In the genomic region with DNA sequence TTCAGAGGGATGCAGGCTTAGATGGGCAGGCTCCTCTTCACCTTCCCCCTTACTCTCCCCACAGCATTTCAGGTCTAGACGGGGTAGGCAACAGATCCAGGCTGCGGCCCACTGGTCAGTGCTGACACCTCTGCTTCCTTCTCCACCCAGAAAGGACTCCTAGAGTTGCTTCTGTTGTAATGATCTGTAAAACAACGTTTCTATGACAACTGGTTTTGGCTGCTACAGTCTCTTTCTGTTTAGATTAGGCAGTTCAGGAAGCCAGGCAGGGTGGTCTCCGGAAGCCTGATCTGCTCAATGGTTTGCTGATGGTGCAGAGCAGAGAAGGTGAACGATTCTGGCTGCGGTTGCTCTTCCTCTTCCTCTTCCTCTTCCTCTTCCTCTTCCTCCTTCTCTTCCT, we compare ENCODE assay signal across 12 mouse cellular contexts. TPM values are rescaled to one million over a fixed set of nuclear protein-coding genes. Genes with fewer than 3 reads are reported as not detected.
DNase-seq lines count a peak whose midpoint lies in the region; ATAC-seq and TF ChIP-seq lines count a peak whose summit lies in the region.
"Had no signal": no experiment of that assay in that cellular context is flagged by ENCODE, and none has a peak within 500 bp of the region (broad histone marks: within the 10 kb centered on the region; RNA-seq: fewer than 3 reads in every experiment).

No protein-coding gene starts in this region.

- H3K4me2 ChIP-seq in kidney, embryonic 15.5 days: no peak overlapping the region
- H3K4me2 ChIP-seq in lung, postnatal 0 days (replicated peaks; ENCODE audit: low read depth, low read length): no peak overlapping the region
- no peak overlapping the region for H3K4me2 ChIP-seq in midbrain, embryonic 11.5 days
- H3K4me2 ChIP-seq: forebrain, embryonic 12.5 days; limb, embryonic 13.5 days had no signal

- TF ChIP-seq RAD21 in MEL (IDR thresholded peaks at IDR 0.05; ENCODE audit: low read depth, low read length): no peak

- no peak for ATAC-seq in kidney, embryonic 15.5 days (replicated peaks; ENCODE audit: low FRiP score)
- peak; percentile 87 for ATAC-seq in lung, postnatal 0 days
- no peak for ATAC-seq in midbrain, embryonic 11.5 days (ENCODE audit: low FRiP score)

- no peak for DNase-seq in kidney, adult 8-10 months
- DNase-seq in 416B (ENCODE audit: low read depth): peak; percentile 62
- DNase-seq in MEL (ENCODE audit: low read depth, low spot score): peak; percentile 57
- DNase-seq in lung, postnatal 0 days (ENCODE audit: low spot score): peak; percentile 78
- no peak for DNase-seq in cerebellum, adult 9-10 months
- DNase-seq in adrenal gland, adult 8-10 months: no peak
- no peak for DNase-seq in midbrain, embryonic 11.5 days (ENCODE audit: low spot score, missing footprints)
- DNase-seq: cerebellum, postnatal 36 days had no signal

- H3K79me2 ChIP-seq in MEL (ENCODE audit: control insufficient read depth, insufficient read depth, low read length, poor library complexity): peaks cover 12% of the 10 kb centered on the region; the same call in 1 of the 2 replicates

- TF ChIP-seq POLR2A in MEL (IDR thresholded peaks at IDR 0.05; ENCODE audit: control insufficient read depth in 1 of 2, insufficient read depth in 1 of 2, low read depth in 1 of 2, low read length in 2 of 2, poor library complexity in 1 of 2): no peak

- peak overlapping the region; percentile 85 for H3K27ac ChIP-seq in kidney, embryonic 15.5 days
- peak overlapping the region; percentile 42 for H3K27ac ChIP-seq in MEL (ENCODE audit: control insufficient read depth, low read depth, low read length)
- H3K27ac ChIP-seq in lung, postnatal 0 days (ENCODE audit: low read length): no peak overlapping the region
- H3K27ac ChIP-seq in midbrain, embryonic 11.5 days (ENCODE audit: low read depth, low read length): no peak overlapping the region
- H3K27ac ChIP-seq: forebrain, embryonic 12.5 days; limb, embryonic 13.5 days had no signal

- H3K4me1 ChIP-seq in kidney, embryonic 15.5 days: peaks cover 47% of the 10 kb centered on the region
- H3K4me1 ChIP-seq in MEL (ENCODE audit: control insufficient read depth in 1 of 2, insufficient read depth in 2 of 2, low read length in 2 of 2): peaks cover 25 to 53% of the 10 kb centered on the region in 2 experiments
- H3K4me1 ChIP-seq in lung, postnatal 0 days (ENCODE audit: insufficient read depth, low read depth, low read length): peaks cover 7% of the 10 kb centered on the region; the same call in 1 of the 2 replicates
- no peaks in the 10 kb centered on the region for H3K4me1 ChIP-seq in midbrain, embryonic 11.5 days (ENCODE audit: control insufficient read depth, insufficient read depth, low read length)

- H3K36me3 ChIP-seq in kidney, embryonic 15.5 days: no peaks in the 10 kb centered on the region
- H3K36me3 ChIP-seq in MEL (ENCODE audit: control insufficient read depth in 1 of 2, insufficient read depth in 2 of 2, low read length in 2 of 2): peaks cover 0 to 40% of the 10 kb centered on the region in 2 experiments; a peak in 2 of 4 replicates
- H3K36me3 ChIP-seq in lung, postnatal 0 days (ENCODE audit: insufficient read depth, low read length): no peaks in the 10 kb centered on the region
- H3K36me3 ChIP-seq in midbrain, embryonic 11.5 days (ENCODE audit: control insufficient read depth, insufficient read depth, low read length): no peaks in the 10 kb centered on the region
- H3K36me3 ChIP-seq: forebrain, embryonic 12.5 days; limb, embryonic 13.5 days had no signal

- no peak overlapping the region for H3K9ac ChIP-seq in kidney, embryonic 15.5 days
- no peak overlapping the region for H3K9ac ChIP-seq in MEL (ENCODE audit: control insufficient read depth, low read depth, low read length, poor library complexity, severe bottlenecking)
- H3K9ac ChIP-seq in lung, postnatal 0 days (replicated peaks; ENCODE audit: low read depth): no peak overlapping the region
- H3K9ac ChIP-seq in midbrain, embryonic 11.5 days (ENCODE audit: low read length): no peak overlapping the region
- H3K9ac ChIP-seq: forebrain, embryonic 12.5 days; limb, embryonic 13.5 days had no signal

- peak in 1 of 2 experiments; percentile 48; a peak in 1 of 4 replicates for TF ChIP-seq EP300 in MEL (IDR thresholded peaks at IDR 0.05; ENCODE audit: low read depth in 1 of 2, low read length in 2 of 2)
- peak; percentile 51 for TF ChIP-seq EP300 in lung, postnatal 0 days (IDR thresholded peaks at IDR 0.05)

- H3K4me3 ChIP-seq in kidney, embryonic 15.5 days (replicated peaks): no peak overlapping the region
- no peak overlapping the region for H3K4me3 ChIP-seq in MEL (ENCODE audit: control insufficient read depth in 1 of 2, insufficient read depth in 1 of 2, low read depth in 2 of 2, low read length in 2 of 2)
- H3K4me3 ChIP-seq in lung, postnatal 0 days (ENCODE audit: low read depth, low read length): no peak overlapping the region
- no peak overlapping the region for H3K4me3 ChIP-seq in midbrain, embryonic 11.5 days (ENCODE audit: low read depth, low read length)
- H3K4me3 ChIP-seq: forebrain, embryonic 12.5 days; limb, embryonic 13.5 days had no signal

- no peaks in the 10 kb centered on the region for H3K27me3 ChIP-seq in kidney, embryonic 15.5 days
- H3K27me3 ChIP-seq in MEL (ENCODE audit: control insufficient read depth in 1 of 2, insufficient read depth in 2 of 2, low read length in 2 of 2): no peaks in the 10 kb centered on the region
- H3K27me3 ChIP-seq in lung, postnatal 0 days (replicated peaks; ENCODE audit: insufficient read depth, low read length): no peaks in the 10 kb centered on the region
- no peaks in the 10 kb centered on the region for H3K27me3 ChIP-seq in midbrain, embryonic 11.5 days (ENCODE audit: control insufficient read depth, insufficient read depth, low read length)
- H3K27me3 ChIP-seq: forebrain, embryonic 12.5 days; limb, embryonic 13.5 days had no signal

- no peak for TF ChIP-seq CTCF in MEL (IDR thresholded peaks at IDR 0.05 in 2 of 3, conservative IDR thresholded peaks at IDR 0.05 in 1 of 3; ENCODE audit: control insufficient read depth in 1 of 3, insufficient read depth in 1 of 3, low read depth in 2 of 3, low read length in 3 of 3, poor library complexity in 1 of 3, severe bottlenecking in 1 of 3)
- no peak for TF ChIP-seq CTCF in lung, postnatal 0 days (IDR thresholded peaks at IDR 0.05)

- H3K9me3 ChIP-seq in kidney, embryonic 15.5 days (replicated peaks): no peaks in the 10 kb centered on the region
- H3K9me3 ChIP-seq in MEL (replicated peaks; ENCODE audit: insufficient read depth, low read length): no peaks in the 10 kb centered on the region
- no peaks in the 10 kb centered on the region for H3K9me3 ChIP-seq in lung, postnatal 0 days (ENCODE audit: low read length)
- no peaks in the 10 kb centered on the region for H3K9me3 ChIP-seq in midbrain, embryonic 11.5 days (ENCODE audit: control insufficient read depth, low read length)
- H3K9me3 ChIP-seq: forebrain, embryonic 12.5 days; G1E; limb, embryonic 13.5 days had no signal

- WGBS in kidney, embryonic 15.5 days: 49% methylated on average over 6 of the region's 6 CpGs
- WGBS in lung, postnatal 0 days: 20% methylated on average over 6 of the region's 6 CpGs
- WGBS in midbrain, embryonic 11.5 days: 81% methylated on average over 6 of the region's 6 CpGs

TF ChIP-seq in MEL, 35 proteins besides CTCF, POLR2A, EP300 and RAD21:
- no peak for TF ChIP-seq ETS1 (IDR thresholded peaks at IDR 0.05; ENCODE audit: low read depth, low read length)
- TF ChIP-seq MXI1 (IDR thresholded peaks at IDR 0.05; ENCODE audit: low read depth, low read length): 0 out of 2 replicates have a peak, but pooled peaks have one; percentile 17
- TF ChIP-seq TCF12 (IDR thresholded peaks at IDR 0.05; ENCODE audit: low read depth, low read length): 0 out of 2 replicates have a peak, but pooled peaks have one; percentile 23
- peak; percentile 44; the same call in 1 of the 2 replicates for TF ChIP-seq SIN3A (IDR thresholded peaks at IDR 0.05; ENCODE audit: low read length)

RNA-seq across cellular contexts. Expression of gene Acot7, which starts 23.6 kb away (rescaled TPM):
- polyA plus RNA-seq in kidney, embryonic 15.5 days (2015; fragmentation: Nextera tagmentation; extraction: Ambion mirVana): 65.6 and 71.7 TPM in 2 replicates
- 81.8 and 92.7 TPM in 2 replicates for total RNA-seq in MEL (2012; rRNA removed)
- polyA plus RNA-seq in MEL (2012; ENCODE audit: insufficient read depth in 1 of 2, insufficient read length in 2 of 2, low read depth in 1 of 2, low replicate concordance in 2 of 2, missing spikeins in 1 of 2): 100 to 1,000 TPM in 1 of 2 experiments, not detected in 1; 127 TPM
- polyA plus RNA-seq in lung, postnatal 0 days (2015; fragmentation: Nextera tagmentation; extraction: Ambion mirVana): 59.2 and 63.4 TPM in 2 replicates
- total RNA-seq in adrenal gland, adult 8-10 months (2022): 10 to 100 TPM; 49.5 to 53.2 (median 51.8) TPM
- polyA plus RNA-seq in midbrain, embryonic 11.5 days (2014; fragmentation: Nextera tagmentation; extraction: Ambion mirVana): 92.5 and 93.5 TPM in 2 replicates

RNA-seq across cellular contexts. Expression of gene Hes2, which starts 42.8 kb away (rescaled TPM):
- polyA plus RNA-seq in kidney, embryonic 15.5 days (2015; fragmentation: Nextera tagmentation; extraction: Ambion mirVana): 0.08 and 0.17 TPM in 2 replicates
- total RNA-seq in MEL (2012; rRNA removed): 0.20 TPM in 1 of 2 replicates, not detected in the other
- polyA plus RNA-seq in MEL (2012; ENCODE audit: insufficient read depth in 1 of 2, insufficient read length in 2 of 2, low read depth in 1 of 2, low replicate concordance in 2 of 2, missing spikeins in 1 of 2): under 1 TPM in 1 of 2 experiments, not detected in 1; 0.28 TPM
- 0.26 and 0.33 TPM in 2 replicates for polyA plus RNA-seq in lung, postnatal 0 days (2015; fragmentation: Nextera tagmentation; extraction: Ambion mirVana)
- total RNA-seq in adrenal gland, adult 8-10 months (2022): not detected
- 1.0 and 1.4 TPM in 2 replicates for polyA plus RNA-seq in midbrain, embryonic 11.5 days (2014; fragmentation: Nextera tagmentation; extraction: Ambion mirVana)
- polyA plus RNA-seq: forebrain, embryonic 12.5 days; limb, embryonic 13.5 days had no signal

RNA-seq across cellular contexts. Expression of gene Espn, which starts 49.3 kb away (rescaled TPM):
- polyA plus RNA-seq in kidney, embryonic 15.5 days (2015; fragmentation: Nextera tagmentation; extraction: Ambion mirVana): 25.5 and 28.1 TPM in 2 replicates
- 4.5 and 5.0 TPM in 2 replicates for total RNA-seq in MEL (2012; rRNA removed)
- polyA plus RNA-seq in MEL (2012; ENCODE audit: insufficient read depth in 1 of 2, insufficient read length in 2 of 2, low read depth in 1 of 2, low replicate concordance in 2 of 2, missing spikeins in 1 of 2): 10 to 100 TPM in 1 of 2 experiments, not detected in 1; 19.6 TPM
- polyA plus RNA-seq in lung, postnatal 0 days (2015; fragmentation: Nextera tagmentation; extraction: Ambion mirVana): 2.0 and 3.1 TPM in 2 replicates
- 1 to 10 TPM; 2.1 to 6.0 (median 4.4) TPM for total RNA-seq in adrenal gland, adult 8-10 months (2022)
- 0.33 and 0.61 TPM in 2 replicates for polyA plus RNA-seq in midbrain, embryonic 11.5 days (2014; fragmentation: Nextera tagmentation; extraction: Ambion mirVana)

Comparison
In these comparisons a context has a peak if more than half of its experiments do, and no peak if none do; other contexts are left out.
1. H3K27ac ChIP-seq: peak in kidney, embryonic 15.5 days (single experiment) and MEL (single experiment); none in lung, postnatal 0 days (single experiment) and midbrain, embryonic 11.5 days (single experiment).
2. DNase-seq: peak in 416B (single experiment), MEL (single experiment) and lung, postnatal 0 days (single experiment); none in kidney, adult 8-10 months (0 of 2), cerebellum, adult 9-10 months (single experiment), adrenal gland, adult 8-10 months (single experiment) and midbrain, embryonic 11.5 days (single experiment).